Mouse (Mus musculus) CH12.LX (cell line): ENCODE measurements around the gene Ubc.

Experiments used
- BHLHE40 ChIP-seq: IDR thresholded peaks from 2 replicates; pipeline ENCODE4 v1.6.1; 2011; ENCODE audit warnings: mild to moderate bottlenecking, low read depth, low read length, improper control_type of control experiment
- CHD1 ChIP-seq: IDR thresholded peaks from 2 replicates; pipeline ENCODE4 v1.6.1; 2012; ENCODE audit warnings: low read depth, low read length, improper control_type of control experiment, inconsistent platforms
- CHD2 ChIP-seq: IDR thresholded peaks from 2 replicates; pipeline ENCODE4 v1.6.1; 2011; ENCODE audit warnings: low read length, improper control_type of control experiment
- CTCF ChIP-seq, 2 experiments: IDR thresholded peaks in 1 of 2; conservative IDR thresholded peaks in 1 of 2; 2 replicates each; pipeline ENCODE4 v1.5.1; 2011 to 2012; ENCODE audit warnings: low read depth in 2 of 2, low read length in 2 of 2, improper control_type of control experiment in 1 of 2, inconsistent platforms in 1 of 2, mild to moderate bottlenecking in 1 of 2, moderate library complexity in 1 of 2
- EP300 ChIP-seq: IDR thresholded peaks from 2 replicates; pipeline ENCODE4 v1.6.1; 2011; ENCODE audit warnings: low read length, improper control_type of control experiment
- GABPA ChIP-seq: IDR thresholded peaks from 2 replicates; pipeline ENCODE4 v1.6.1; 2012; ENCODE audit warnings: low read depth, low read length, improper control_type of control experiment, inconsistent platforms; ENCODE audit not compliant: insufficient replicate concordance
- MAX ChIP-seq: IDR thresholded peaks from 2 replicates; pipeline ENCODE4 v1.6.1; 2011; ENCODE audit warnings: low read length, improper control_type of control experiment
- PAX5 ChIP-seq: IDR thresholded peaks from 2 replicates; pipeline ENCODE4 v1.6.1; 2012; ENCODE audit warnings: low read length, inconsistent platforms, mixed read lengths
- POLR2A ChIP-seq: IDR thresholded peaks from 2 replicates; pipeline ENCODE4 v1.6.1; 2011; ENCODE audit warnings: low read depth, mild to moderate bottlenecking, improper control_type of control experiment, low read length
- POLR2AphosphoS2 ChIP-seq: IDR thresholded peaks from 2 replicates; pipeline ENCODE4 v1.6.1; 2011; ENCODE audit warnings: low read depth, low read length, improper control_type of control experiment
- ZC3H11A ChIP-seq: IDR thresholded peaks from 2 replicates; pipeline ENCODE4 v1.6.1; 2012; ENCODE audit warnings: low read depth, mild to moderate bottlenecking, inconsistent platforms, low read length, improper control_type of control experiment
- ZNF384 ChIP-seq: IDR thresholded peaks from 2 replicates; pipeline ENCODE4 v1.6.1; 2012; ENCODE audit warnings: low read depth, low read length, improper control_type of control experiment, inconsistent platforms

GRCm38 (mm10) chr5:125339851-125340531 is 50.0 kb downstream of the Ubc start:
- TF ChIP-seq BHLHE40 = no peak
- no peak for TF ChIP-seq CHD2
- no peak for TF ChIP-seq GABPA
- TF ChIP-seq POLR2AphosphoS2 = no peak
- TF ChIP-seq CHD1 = no peak
- TF ChIP-seq EP300 = no peak
- no peak for TF ChIP-seq CTCF (conservative IDR thresholded peaks at IDR 0.05 in 1 of 2, IDR thresholded peaks at IDR 0.05 in 1 of 2; ENCODE audit: low read depth in 2 of 2, low read length in 2 of 2)
- TF ChIP-seq ZC3H11A = no peak
- no peak for TF ChIP-seq ZNF384
- TF ChIP-seq MAX = no peak
- TF ChIP-seq POLR2A = no peak
- no peak for TF ChIP-seq PAX5
